Mouse (Mus musculus) T-cell, adult 2 months (primary cell): ENCODE data around the gene Zfp142.

Source experiments
- DNase-seq: peaks from one replicate; pipeline ENCODE4 v3.0.0; 2022; ENCODE audit warnings: low spot score

Zfp142 gene

GRCm38 (mm10) chr1:74587773-74588445 is at the start of gene Zfp142, which contains the start of gene Bcs1l:
Zfp142 (minus strand) TSS chr1:74588246.
Bcs1l (plus strand) TSS chr1:74588289.
- DNase-seq, result peak; percentile 98

DNA sequence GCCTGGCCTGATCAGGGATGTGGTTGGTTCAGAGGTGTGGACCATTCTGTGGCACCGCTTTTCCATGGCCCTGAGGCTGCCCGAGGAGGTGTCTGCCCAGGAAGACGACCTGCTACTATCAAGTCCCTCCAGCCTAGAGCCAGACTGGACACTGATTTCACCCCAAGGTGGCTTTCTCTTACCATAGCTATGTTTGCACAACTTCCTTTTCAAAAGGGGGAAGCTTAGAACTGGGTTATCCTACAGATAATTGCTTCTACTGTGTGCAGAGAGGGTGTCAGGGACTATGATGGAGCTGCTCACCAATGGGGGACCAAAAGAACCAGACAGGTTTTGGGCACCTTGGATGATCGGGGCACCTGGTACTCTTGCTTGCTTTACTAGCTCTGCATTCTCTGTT is 44.7 kb upstream of the Zfp142 start:
- no peak for DNase-seq

GRCm38 (mm10) chr1:74628001-74628400 is 40.0 kb upstream of the Zfp142 start:
- DNase-seq, result no peak

DNA sequence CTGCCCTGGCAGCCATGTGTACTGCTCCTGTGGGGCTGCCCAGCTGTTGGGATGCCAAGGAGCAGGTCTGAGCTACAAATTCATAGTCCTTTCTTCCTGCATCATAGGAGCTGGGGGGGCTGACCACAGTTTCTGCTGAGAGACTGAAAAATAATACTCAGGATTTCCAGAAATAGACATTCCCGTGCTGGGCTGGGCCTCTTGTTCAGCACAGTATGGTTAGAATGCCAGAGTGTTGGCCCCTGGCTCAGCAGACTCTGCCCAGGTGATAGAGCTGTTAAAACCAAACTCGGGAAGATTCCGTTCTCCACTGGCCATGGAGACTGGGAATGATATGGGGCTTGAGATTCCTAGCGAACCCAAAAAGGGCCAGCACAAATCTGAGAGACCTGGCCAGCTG is 38.0 kb upstream of the Zfp142 start:
- no peak for DNase-seq

DNA sequence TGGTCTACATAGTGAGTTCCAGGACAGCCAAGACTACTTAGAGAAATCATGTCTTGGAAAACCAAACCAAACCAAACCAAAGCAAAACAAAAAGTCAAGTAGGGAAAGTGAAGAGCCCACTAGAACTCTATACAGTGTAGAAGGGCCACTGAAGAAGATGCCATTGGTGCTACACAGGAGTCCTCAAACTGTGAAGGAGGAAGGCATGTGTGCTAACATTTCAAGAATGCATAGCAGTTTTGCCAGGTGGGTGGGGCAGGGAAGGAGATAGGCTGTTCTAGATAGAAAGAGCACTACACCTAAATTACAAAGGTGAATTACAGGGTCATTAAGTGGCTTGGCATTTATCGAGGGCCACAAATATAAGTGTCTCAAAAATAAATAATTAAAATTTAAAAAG is 36.1 kb upstream of the Zfp142 start:
- DNase-seq, result no peak

DNA sequence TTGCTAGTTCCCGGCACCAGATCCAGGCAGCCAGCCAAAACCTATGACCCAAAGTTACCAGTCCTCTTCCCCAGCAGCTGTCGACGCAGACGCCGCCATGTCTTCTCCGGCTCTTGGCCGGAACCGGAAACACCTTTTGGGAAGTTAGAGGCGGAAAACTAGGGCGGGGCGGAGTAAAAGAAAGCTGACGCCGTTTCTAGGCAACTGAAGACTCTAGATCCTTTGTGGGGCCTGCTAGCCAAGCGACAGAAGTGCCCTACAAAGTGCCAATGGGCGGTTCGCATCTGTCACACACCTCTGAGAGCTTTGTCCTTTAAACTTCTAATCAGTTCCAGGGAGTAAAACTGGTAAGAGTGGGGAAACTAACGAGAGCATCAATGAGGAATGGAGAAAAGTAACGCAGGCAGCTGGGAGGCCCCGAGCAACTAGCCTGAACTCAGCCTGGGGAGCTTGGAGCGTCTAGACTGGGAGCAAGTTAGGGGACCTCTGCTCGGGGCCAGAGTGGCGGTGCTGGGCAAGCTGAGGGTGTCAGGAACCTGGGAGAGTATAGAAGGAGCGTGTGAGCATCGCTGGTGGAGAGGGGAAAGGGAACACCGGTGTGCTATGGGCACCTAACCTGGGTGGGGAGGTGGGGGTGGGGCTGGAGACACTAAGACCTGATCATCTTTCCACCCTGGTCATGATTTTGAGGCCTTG is 13.4 kb upstream of the Zfp142 start, which contains the start of the genes Rnf25 and Stk36:
TSS of gene Rnf25 (minus strand) at position 131 of the 696 bp plus-strand sequence.
TSS of gene Stk36 (plus strand) at position 179 of the 696 bp plus-strand sequence.
- peak; percentile 84 for DNase-seq

DNA sequence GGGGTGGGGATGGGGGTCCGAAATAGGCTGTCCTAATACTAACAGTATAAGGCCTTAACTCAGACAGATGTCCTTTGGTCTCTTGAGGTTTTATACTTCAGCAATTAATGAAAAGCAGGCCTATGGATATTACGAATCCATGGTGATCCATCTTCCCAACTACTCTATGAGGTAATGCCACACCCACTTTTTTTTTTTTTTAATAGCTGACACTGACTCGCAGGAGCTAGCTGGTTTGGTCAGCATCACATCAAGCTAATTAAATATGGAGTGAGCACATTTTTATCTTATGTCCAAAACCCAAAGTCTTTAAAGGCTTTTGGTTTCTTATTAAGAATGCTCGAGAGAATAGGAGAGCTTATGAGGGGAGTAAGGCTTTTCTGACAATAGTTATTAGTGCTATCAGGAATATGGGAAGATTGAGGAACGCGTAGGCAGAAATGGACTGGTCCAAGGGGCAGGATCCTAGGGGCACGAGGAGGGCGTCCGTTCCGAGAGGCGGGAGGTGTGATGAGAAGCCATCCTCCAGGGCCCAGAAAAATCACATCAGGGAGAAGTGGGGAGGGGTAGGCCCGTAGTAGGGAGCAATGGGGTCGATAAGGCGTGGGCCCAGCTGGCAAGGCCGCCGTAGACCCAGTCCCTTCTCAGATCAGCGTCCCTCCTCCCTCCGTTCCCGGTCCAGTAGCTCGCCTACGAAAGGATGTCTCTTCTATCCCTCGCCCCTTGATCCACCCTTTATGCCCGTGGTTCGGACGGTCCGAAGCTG is 12.6 kb upstream of the Zfp142 start:
- DNase-seq, result no peak

GRCm38 (mm10) chr1:74594434-74594833 is 6.4 kb upstream of the Zfp142 start:
- DNase-seq, result no peak

DNA sequence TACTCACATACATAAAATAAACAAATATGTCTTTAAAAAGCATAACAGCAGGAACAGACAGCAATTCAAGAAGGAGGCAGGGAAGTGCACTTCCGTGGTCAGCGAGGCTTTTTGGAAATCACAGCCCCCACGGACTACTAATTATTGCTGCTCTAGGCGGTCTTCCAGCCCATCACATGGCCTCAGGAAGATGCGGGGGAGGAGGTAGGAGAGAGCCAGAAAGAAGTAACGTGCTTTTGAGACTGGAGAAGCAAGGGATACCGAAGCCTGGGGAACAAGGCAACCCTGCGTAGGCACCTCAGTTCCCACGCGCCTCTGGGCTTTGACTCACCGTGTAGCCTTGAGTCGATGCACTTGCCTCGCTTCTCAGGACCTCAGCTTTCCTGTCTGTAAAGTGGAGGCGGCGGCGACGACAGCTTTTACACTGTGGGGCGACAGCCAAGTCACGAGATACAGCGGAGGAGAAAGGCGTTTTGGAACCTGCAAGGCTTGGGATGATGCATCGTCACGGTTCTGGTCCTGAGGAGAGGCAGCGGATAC is 743 bp downstream of the Zfp142 start:
- DNase-seq, result no peak

GRCm38 (mm10) chr1:74584616-74585398 is 3.2 kb downstream of the Zfp142 start:
- no peak for DNase-seq

- DNase-seq, result no peak
Measured at GRCm38 (mm10) chr1:74582621-74583020, 5.4 kb downstream of the Zfp142 start.

DNA sequence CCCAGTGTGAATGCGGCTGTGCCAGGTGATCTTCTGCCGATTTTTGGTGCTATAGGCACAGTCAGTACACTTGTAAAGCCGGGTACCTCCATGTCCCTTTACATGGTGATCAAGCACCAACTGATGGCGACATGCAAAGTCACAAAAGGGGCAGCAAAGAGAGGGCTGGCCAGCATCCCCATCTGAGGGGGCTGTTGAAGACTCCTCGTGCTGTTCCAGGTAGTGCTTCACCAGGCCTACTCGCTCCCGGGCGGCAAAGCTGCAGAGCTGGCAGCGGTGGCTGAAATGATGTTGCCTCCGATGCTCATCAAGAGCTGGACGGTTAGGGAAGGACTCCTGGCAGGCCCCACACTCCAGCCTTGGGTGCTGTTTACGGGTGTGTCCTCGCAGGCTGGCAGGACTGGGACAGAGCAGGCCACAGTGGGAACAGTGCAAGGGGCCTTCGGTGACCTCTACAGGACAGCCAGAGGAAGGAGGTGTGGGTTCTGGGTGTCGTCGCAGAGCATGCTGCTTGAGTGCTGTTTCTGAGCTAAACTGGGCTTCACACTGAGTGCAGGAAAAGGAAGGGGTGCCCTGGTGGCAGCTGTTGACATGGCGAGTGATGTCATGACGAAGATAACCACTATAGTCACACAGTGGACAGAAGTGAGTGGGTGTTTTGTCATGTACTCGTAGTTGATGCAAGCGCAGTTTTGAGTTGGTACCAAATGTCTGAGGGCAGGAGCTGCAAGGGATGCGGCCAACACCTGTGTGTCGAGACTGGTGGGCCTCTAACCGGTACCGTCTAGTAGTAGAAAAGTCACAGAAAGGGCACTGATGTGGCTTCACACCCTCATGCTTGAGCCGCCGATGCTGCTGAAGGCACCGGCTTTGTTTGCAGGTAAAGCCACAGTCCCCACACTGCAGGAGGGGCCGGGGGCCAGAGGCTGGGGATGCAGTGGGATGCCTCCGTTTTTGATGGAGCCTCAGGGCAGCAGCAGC is 18.0 kb downstream of the Zfp142 start:
- DNase-seq, result no peak

DNA sequence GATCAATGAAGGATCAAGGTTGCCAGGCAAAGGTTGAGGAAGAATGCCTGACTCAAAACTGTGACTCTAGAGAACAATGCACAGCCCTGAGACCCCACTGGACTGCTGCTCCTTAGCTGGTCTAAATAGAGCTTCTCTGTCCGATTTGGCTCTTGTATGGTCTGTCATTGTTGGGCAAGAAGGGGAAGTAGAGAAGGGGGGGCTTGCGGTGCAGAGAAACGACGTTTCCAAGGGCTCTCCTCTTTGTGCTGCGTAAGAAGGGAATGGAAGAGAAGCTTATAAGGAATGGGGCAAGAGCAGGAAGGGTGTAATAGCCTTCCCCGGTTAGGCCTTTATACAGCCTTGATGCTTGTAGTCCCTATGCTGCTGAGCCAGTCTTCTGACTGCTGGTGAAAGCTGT is 22.2 kb downstream of the Zfp142 start:
- no peak for DNase-seq

DNA sequence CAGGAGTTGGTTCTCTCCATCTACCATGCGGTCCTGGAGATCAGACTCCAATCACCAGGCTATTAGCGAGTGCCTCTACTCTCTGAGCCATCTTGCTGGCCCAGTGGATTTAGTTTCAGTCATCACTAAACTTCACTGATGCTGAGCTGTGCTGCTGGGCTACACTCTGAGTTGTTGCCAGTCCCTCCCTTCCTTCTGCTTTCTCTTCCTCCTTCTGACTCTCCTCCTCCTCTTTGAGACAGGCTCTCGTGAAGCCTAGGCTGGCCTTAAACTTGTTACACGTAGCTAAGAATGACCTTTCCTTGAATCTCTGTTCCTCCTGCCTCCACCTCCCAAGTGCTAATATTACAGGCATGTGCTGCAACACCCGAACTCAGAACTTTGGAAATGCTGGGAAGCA is 29.0 kb downstream of the Zfp142 start:
- DNase-seq, result no peak

DNA sequence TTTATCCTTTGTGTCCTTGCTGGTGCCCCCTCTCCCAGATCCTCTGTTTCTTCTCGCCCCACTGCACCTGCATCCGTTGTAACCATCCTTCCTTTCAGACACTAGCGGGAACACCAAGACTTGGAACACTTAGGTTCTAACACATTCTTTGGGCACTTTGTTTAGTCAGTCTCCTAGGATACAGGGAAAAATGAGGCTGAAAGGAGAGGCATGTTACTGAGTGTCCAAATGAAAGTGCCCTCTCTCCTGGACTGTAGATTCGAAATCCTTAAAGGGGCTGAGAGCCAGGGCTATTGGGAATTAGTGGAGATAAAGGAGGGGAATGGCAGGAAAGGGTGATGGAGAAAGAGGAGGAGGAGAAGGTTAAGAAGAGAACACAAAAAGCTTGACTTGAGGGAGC is 43.9 kb downstream of the Zfp142 start, which contains the start of gene Usp37:
TSS of gene Usp37 (minus strand) at position 101 of the 400 bp plus-strand sequence.
- DNase-seq, result no peak

- no peak for DNase-seq
Measured at GRCm38 (mm10) chr1:74542451-74542961, 45.5 kb downstream of the Zfp142 start, which contains the start of gene Plcd4. Plcd4 (plus strand) TSS chr1:74542888.

DNA sequence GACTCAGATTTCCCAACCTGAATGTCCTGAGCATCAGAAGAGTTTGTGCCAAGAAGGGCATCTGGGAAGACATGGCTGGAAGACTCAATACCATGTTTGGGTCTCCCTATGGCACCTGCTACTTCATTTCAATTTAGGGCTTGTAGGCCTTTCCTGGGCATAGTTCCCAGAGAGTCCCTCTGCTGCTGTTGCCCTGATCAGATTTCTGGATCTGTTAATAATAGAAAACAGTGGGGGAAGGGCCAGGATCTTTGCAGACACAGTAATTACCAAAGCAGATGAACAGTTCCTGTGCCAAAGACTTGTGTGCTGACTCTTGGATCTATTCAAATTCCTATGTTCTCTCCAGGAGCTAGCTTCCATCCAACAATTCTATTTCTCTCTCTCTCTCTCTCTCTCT is 49.4 kb downstream of the Zfp142 start:
- DNase-seq, result no peak

GRCm38 (mm10) chr1:74528589-74528988 is 59.5 kb downstream of the Zfp142 start:
- DNase-seq, result no peak

GRCm38 (mm10) chr1:74524746-74525145 is 63.3 kb downstream of the Zfp142 start:
- no peak for DNase-seq

DNA sequence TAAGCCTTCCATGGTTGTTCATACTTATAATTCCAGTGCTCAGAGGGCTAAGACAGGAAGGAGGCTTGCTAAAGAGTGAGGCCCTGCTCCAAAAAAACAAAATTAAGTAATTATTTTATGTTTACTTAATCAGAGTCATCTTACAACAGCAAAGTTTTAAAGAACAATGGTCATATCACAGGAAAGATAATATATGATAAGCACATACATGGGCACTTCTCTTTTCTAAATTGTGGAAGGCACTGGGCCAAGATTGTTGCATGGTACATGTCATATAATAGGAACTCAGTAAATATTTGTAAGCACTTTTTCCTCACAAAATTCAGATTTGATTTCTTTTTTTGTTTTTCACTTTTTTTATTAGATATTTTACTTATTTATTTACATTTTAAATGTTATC is 68.2 kb downstream of the Zfp142 start:
- DNase-seq, result no peak
